Comparison of ENCODE assay signal across 11 mouse cellular contexts in the genomic region with DNA sequence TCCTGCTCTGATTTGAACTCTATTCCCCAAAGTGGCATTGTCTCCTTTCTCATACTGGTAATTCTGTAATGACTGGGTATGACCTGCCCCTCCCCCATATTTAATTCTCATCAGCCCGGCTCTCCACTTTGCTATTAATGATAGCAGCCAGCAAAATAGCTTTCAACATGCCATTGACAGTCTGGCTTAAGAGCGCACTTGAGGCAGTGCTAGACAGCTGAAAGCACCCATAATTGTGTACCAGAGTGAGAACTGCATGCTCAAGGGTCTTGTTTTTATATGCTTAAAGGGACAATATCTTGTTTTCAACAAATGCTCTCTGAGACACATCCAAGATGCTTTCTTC. TPM values are rescaled to one million over a fixed set of nuclear protein-coding genes. Genes with fewer than 3 reads are reported as not detected.
DNase-seq lines count a peak whose midpoint lies in the region; ATAC-seq lines count a peak whose summit lies in the region.
"Had no signal": no experiment of that assay in that cellular context is flagged by ENCODE, and none has a peak within 500 bp of the region (broad histone marks: within the 10 kb centered on the region; RNA-seq: fewer than 3 reads in every experiment).

No protein-coding gene starts in this region.

- H3K9me3 ChIP-seq in heart, embryonic 14.5 days (ENCODE audit: control insufficient read depth, low read length): no peaks in the 10 kb centered on the region
- no peaks in the 10 kb centered on the region for H3K9me3 ChIP-seq in midbrain, embryonic 10.5 days (replicated peaks)
- H3K9me3 ChIP-seq in midbrain, embryonic 11.5 days (ENCODE audit: control insufficient read depth, low read length): no peaks in the 10 kb centered on the region
- H3K9me3 ChIP-seq in limb, embryonic 13.5 days: no peaks in the 10 kb centered on the region

- H3K4me2 ChIP-seq in heart, embryonic 14.5 days (ENCODE audit: low read length): peak overlapping the region; percentile 24
- H3K4me2 ChIP-seq in midbrain, embryonic 11.5 days: no peak overlapping the region; the same call in 1 of the 2 replicates
- peak overlapping the region; percentile 82 for H3K4me2 ChIP-seq in limb, embryonic 13.5 days (replicated peaks)

- H3K9ac ChIP-seq in heart, embryonic 14.5 days (ENCODE audit: low read length): no peak overlapping the region
- no peak overlapping the region for H3K9ac ChIP-seq in midbrain, embryonic 11.5 days (ENCODE audit: low read length)
- H3K9ac ChIP-seq in limb, embryonic 13.5 days: no peak overlapping the region

- no peak overlapping the region for H3K27ac ChIP-seq in heart, embryonic 14.5 days (replicated peaks in 1 of 2; ENCODE audit: control insufficient read depth in 1 of 2, insufficient read depth in 1 of 2, low read depth in 2 of 2, low read length in 2 of 2)
- H3K27ac ChIP-seq in midbrain, embryonic 10.5 days (replicated peaks): peak overlapping the region; percentile 57
- H3K27ac ChIP-seq in midbrain, embryonic 11.5 days (ENCODE audit: low read depth, low read length): no peak overlapping the region
- H3K27ac ChIP-seq in limb, embryonic 13.5 days: no peak overlapping the region

- H3K27me3 ChIP-seq in heart, embryonic 14.5 days (ENCODE audit: control insufficient read depth, insufficient read depth, low read length): peaks cover 86% of the 10 kb centered on the region
- H3K27me3 ChIP-seq in midbrain, embryonic 10.5 days (ENCODE audit: low read depth, poor library complexity, severe bottlenecking): peaks cover 31% of the 10 kb centered on the region
- no peaks in the 10 kb centered on the region for H3K27me3 ChIP-seq in midbrain, embryonic 11.5 days (ENCODE audit: control insufficient read depth, insufficient read depth, low read length)
- no peaks in the 10 kb centered on the region for H3K27me3 ChIP-seq in limb, embryonic 13.5 days

- 24% methylated on average over 2 of the region's 2 CpGs for WGBS in heart, embryonic 14.5 days
- 68% methylated on average over 2 of the region's 2 CpGs for WGBS in midbrain, embryonic 10.5 days
- WGBS in midbrain, embryonic 11.5 days: 55% methylated on average over 2 of the region's 2 CpGs
- WGBS in limb, embryonic 13.5 days: 62% methylated on average over 2 of the region's 2 CpGs

- no peak for DNase-seq in heart, postnatal 10 days
- no peak for DNase-seq in midbrain, embryonic 10.5 days (ENCODE audit: low spot score)
- DNase-seq in midbrain, embryonic 11.5 days (ENCODE audit: low spot score, missing footprints): no peak
- no peak for DNase-seq in layer of hippocampus, adult 11-12 months (ENCODE audit: low spot score)
- no peak for DNase-seq in urinary bladder, postnatal 14 days (ENCODE audit: low spot score)
- DNase-seq in thymus, postnatal 36 days: no peak
- DNase-seq: kidney, adult 18-20 months; spleen, adult 18-20 months had no signal

- no peak overlapping the region for H3K4me3 ChIP-seq in heart, embryonic 14.5 days (ENCODE audit: control insufficient read depth in 1 of 2, insufficient read depth in 1 of 2, low read depth in 1 of 2, low read length in 2 of 2)
- H3K4me3 ChIP-seq in midbrain, embryonic 10.5 days: peak overlapping the region; percentile 27; the same call in 1 of the 2 replicates
- H3K4me3 ChIP-seq in midbrain, embryonic 11.5 days (ENCODE audit: low read depth, low read length): no peak overlapping the region
- H3K4me3 ChIP-seq in limb, embryonic 13.5 days: no peak overlapping the region
- H3K4me3 ChIP-seq: gastrocnemius, adult 2 months had no signal

- intact Hi-C loops in heart, postnatal 10 days (cut with DNase I): no loop called here

- peaks cover 19% of the 10 kb centered on the region for H3K36me3 ChIP-seq in heart, embryonic 14.5 days (ENCODE audit: control insufficient read depth, insufficient read depth, low read length)
- peaks cover 83% of the 10 kb centered on the region for H3K36me3 ChIP-seq in midbrain, embryonic 10.5 days
- 0 out of 2 replicates have a peak, but pooled peaks cover 5% of the 10 kb centered on the region for H3K36me3 ChIP-seq in midbrain, embryonic 11.5 days (ENCODE audit: control insufficient read depth, insufficient read depth, low read length)
- H3K36me3 ChIP-seq in limb, embryonic 13.5 days: peaks cover 82% of the 10 kb centered on the region

- peak; percentile 38; the same call in 1 of the 2 replicates for ATAC-seq in heart, embryonic 14.5 days (ENCODE audit: insufficient number of reproducible peaks, insufficient read depth, low FRiP score, low read depth)
- ATAC-seq in midbrain, embryonic 11.5 days (ENCODE audit: low FRiP score): no peak
- ATAC-seq in limb, embryonic 13.5 days (ENCODE audit: low FRiP score, low read depth): no peak

- peaks cover 29 to 59% of the 10 kb centered on the region in 2 experiments for H3K4me1 ChIP-seq in heart, embryonic 14.5 days (ENCODE audit: control insufficient read depth in 2 of 2, insufficient read depth in 2 of 2, low read length in 2 of 2)
- peaks cover 100% of the 10 kb centered on the region for H3K4me1 ChIP-seq in midbrain, embryonic 10.5 days
- peaks cover 93% of the 10 kb centered on the region for H3K4me1 ChIP-seq in midbrain, embryonic 11.5 days (ENCODE audit: control insufficient read depth, insufficient read depth, low read length)
- H3K4me1 ChIP-seq in limb, embryonic 13.5 days: peaks cover 100% of the 10 kb centered on the region

RNA-seq across cellular contexts. Expression of a gene that starts 8.9 kb away (rescaled TPM):
- polyA plus RNA-seq in heart, embryonic 14.5 days (2014; fragmentation: Nextera tagmentation; extraction: Ambion mirVana): 5.2 and 6.4 TPM in 2 replicates
- 10 to 100 TPM; 26.9 to 27.4 TPM for total RNA-seq in heart, postnatal 10 days (2021)
- polyA plus RNA-seq in midbrain, embryonic 10.5 days (2016; fragmentation: Nextera tagmentation; extraction: Ambion mirVana): 48.7 and 55.8 TPM in 2 replicates
- polyA plus RNA-seq in midbrain, embryonic 11.5 days (2014; fragmentation: Nextera tagmentation; extraction: Ambion mirVana): 38.2 and 38.9 TPM in 2 replicates
- 50.1 and 50.6 TPM in 2 replicates for polyA plus RNA-seq in limb, embryonic 13.5 days (2015; fragmentation: Nextera tagmentation; extraction: Ambion mirVana)
